ENCODE assay signal across 10 mouse cellular contexts in the genomic region with DNA sequence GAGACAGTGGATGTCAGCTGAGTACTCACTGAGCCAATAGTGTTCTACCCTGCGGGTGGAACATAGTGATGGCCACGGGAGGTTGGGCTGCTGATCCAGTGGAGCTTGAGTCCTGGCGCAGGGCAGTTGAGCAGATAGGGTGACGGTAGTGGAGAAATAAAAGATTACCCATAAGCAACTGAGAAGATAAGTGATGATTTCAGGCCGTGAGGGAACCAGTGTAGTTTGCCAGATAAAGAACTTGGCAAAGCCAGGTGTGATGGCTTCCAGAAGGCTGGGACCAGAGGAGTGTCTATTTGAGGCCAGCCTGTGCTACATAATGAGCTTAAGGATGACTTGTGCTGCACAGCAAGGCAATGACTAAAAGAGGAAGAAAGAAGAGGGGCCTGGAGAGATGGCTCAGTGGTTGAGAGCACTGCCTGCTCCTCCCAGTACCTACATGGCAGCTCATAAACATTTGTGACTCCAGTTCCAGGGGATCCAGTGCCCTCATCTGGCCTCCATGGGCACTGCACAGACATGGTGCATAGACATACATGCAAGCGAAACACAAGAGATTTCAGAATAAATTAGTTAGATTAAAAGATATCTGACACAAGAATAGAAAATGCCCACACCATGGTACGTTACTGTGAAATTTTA. TPM values are rescaled to one million over a fixed set of nuclear protein-coding genes. Genes with fewer than 3 reads are reported as not detected.
A peak's percentile ranks its signal among the peaks of the same experiment; 100 is the strongest.
DNase-seq lines count a peak whose midpoint lies in the region; ATAC-seq and TF ChIP-seq lines count a peak whose summit lies in the region.
"Had no signal": no experiment of that assay in that cellular context is flagged by ENCODE, and none has a peak within 500 bp of the region (broad histone marks: within the 10 kb centered on the region; RNA-seq: fewer than 3 reads in every experiment).

No protein-coding gene starts in this region.

- peaks cover 82% of the 10 kb centered on the region for H3K36me3 ChIP-seq in hindbrain, embryonic 10.5 days
- H3K36me3 ChIP-seq in hindbrain, embryonic 12.5 days, result peaks cover 62% of the 10 kb centered on the region
- peaks cover 20% of the 10 kb centered on the region for H3K36me3 ChIP-seq in thymus, adult 2 months (ENCODE audit: control insufficient read depth, insufficient read depth, low read length)

- 89% methylated on average over 7 of the region's 7 CpGs for WGBS in hindbrain, embryonic 10.5 days
- 89% methylated on average over 7 of the region's 7 CpGs for WGBS in hindbrain, embryonic 12.5 days
- WGBS in thymus, adult 2 months, result 95% methylated on average over 7 of the region's 7 CpGs

- no peak overlapping the region for H3K4me3 ChIP-seq in hindbrain, embryonic 10.5 days
- H3K4me3 ChIP-seq in hindbrain, embryonic 12.5 days, result no peak overlapping the region
- no peak overlapping the region for H3K4me3 ChIP-seq in layer of hippocampus, adult 2 months
- no peak overlapping the region for H3K4me3 ChIP-seq in thymus, adult 2 months (ENCODE audit: control insufficient read depth, insufficient read depth, low read length)
- H3K4me3 ChIP-seq: embryonic facial prominence, embryonic 13.5 days; limb, embryonic 15.5 days had no signal

- no peak for TF ChIP-seq POLR2A in thymus, adult 2 months (IDR thresholded peaks at IDR 0.05; ENCODE audit: control insufficient read depth, extremely low read depth, insufficient read depth, low read length, poor library complexity)

- H3K27ac ChIP-seq in hindbrain, embryonic 10.5 days, result no peak overlapping the region
- no peak overlapping the region for H3K27ac ChIP-seq in hindbrain, embryonic 12.5 days
- H3K27ac ChIP-seq in layer of hippocampus, adult 2 months, result no peak overlapping the region
- H3K27ac ChIP-seq in thymus, adult 2 months (ENCODE audit: control insufficient read depth, insufficient read depth, low read length), result no peak overlapping the region
- H3K27ac ChIP-seq: embryonic facial prominence, embryonic 13.5 days; limb, embryonic 15.5 days had no signal

- DNase-seq in hindbrain, embryonic 10.5 days (ENCODE audit: low spot score), result peak; percentile 30
- DNase-seq in ES-CJ7 (ENCODE audit: low read depth, low spot score), result peak; percentile 25
- peak; percentile 61 for DNase-seq in c-Kit-positive CD71-positive TER-119-positive erythroid progenitor cells, embryonic 14.5 days (ENCODE audit: low spot score)
- DNase-seq in frontal cortex, postnatal 14 days (ENCODE audit: low spot score in 2 of 2), result peak; percentile 32 to 44
- DNase-seq in layer of hippocampus, adult 2 months (ENCODE audit: low spot score in 2 of 2), result peak in 1 of 2 experiments; percentile 38
- DNase-seq in lung, postnatal 36 days, result peak; percentile 70
- DNase-seq in thymus, adult 2 months, result peak; percentile 55

- no peaks in the 10 kb centered on the region for H3K27me3 ChIP-seq in hindbrain, embryonic 10.5 days (ENCODE audit: insufficient read depth, poor library complexity, severe bottlenecking)
- H3K27me3 ChIP-seq in hindbrain, embryonic 12.5 days, result no peaks in the 10 kb centered on the region
- H3K27me3 ChIP-seq in thymus, adult 2 months (ENCODE audit: control insufficient read depth, insufficient read depth, low read length), result no peaks in the 10 kb centered on the region
- H3K27me3 ChIP-seq: embryonic facial prominence, embryonic 13.5 days; limb, embryonic 15.5 days had no signal

- no peak overlapping the region for H3K9ac ChIP-seq in hindbrain, embryonic 12.5 days
- H3K9ac ChIP-seq: embryonic facial prominence, embryonic 13.5 days; limb, embryonic 15.5 days had no signal

- ATAC-seq in hindbrain, embryonic 12.5 days (ENCODE audit: low FRiP score), result no peak

- H3K9me3 ChIP-seq in hindbrain, embryonic 10.5 days, result no peaks in the 10 kb centered on the region
- H3K9me3 ChIP-seq in hindbrain, embryonic 12.5 days (replicated peaks), result no peaks in the 10 kb centered on the region
- H3K9me3 ChIP-seq: embryonic facial prominence, embryonic 13.5 days; limb, embryonic 15.5 days had no signal

- no peak overlapping the region for H3K4me2 ChIP-seq in hindbrain, embryonic 12.5 days (replicated peaks)
- H3K4me2 ChIP-seq: embryonic facial prominence, embryonic 13.5 days; limb, embryonic 15.5 days had no signal

- TF ChIP-seq CTCF in layer of hippocampus, adult 2 months (conservative IDR thresholded peaks at IDR 0.05), result peak; percentile 84
- no peak for TF ChIP-seq CTCF in thymus, adult 2 months (IDR thresholded peaks at IDR 0.05; ENCODE audit: borderline replicate concordance, control insufficient read depth, extremely low read depth, insufficient read depth, low read length, poor library complexity)

- H3K4me1 ChIP-seq in hindbrain, embryonic 10.5 days (replicated peaks), result no peaks in the 10 kb centered on the region
- H3K4me1 ChIP-seq in hindbrain, embryonic 12.5 days, result no peaks in the 10 kb centered on the region
- H3K4me1 ChIP-seq in thymus, adult 2 months (replicated peaks; ENCODE audit: control insufficient read depth, insufficient read depth, low read length), result no peaks in the 10 kb centered on the region
- H3K4me1 ChIP-seq: embryonic facial prominence, embryonic 13.5 days; limb, embryonic 15.5 days had no signal

RNA-seq across cellular contexts. Expression of gene Hectd4, which starts 46.8 kb away (rescaled TPM):
- 5.4 and 6.6 TPM in 2 replicates for polyA plus RNA-seq in hindbrain, embryonic 10.5 days (2016; fragmentation: Nextera tagmentation; extraction: Ambion mirVana)
- 16.4 and 16.9 TPM in 2 replicates for polyA plus RNA-seq in hindbrain, embryonic 12.5 days (2016; fragmentation: Nextera tagmentation; extraction: Ambion mirVana)
- 100 to 1,000 TPM; 170 to 175 TPM for total RNA-seq in layer of hippocampus, adult 2 months (2021)
- polyA plus RNA-seq in thymus, adult 2 months (2012; rRNA removed), result 61.5 and 67.5 TPM in 2 replicates
